Mouse (Mus musculus): ENCODE results near the gene Barx2. TPM values are rescaled to one million over a fixed set of nuclear protein-coding genes. Genes with fewer than 3 reads are reported as not detected.
"Not testable (repeated sequence)": the region's sequence is repeated elsewhere in the genome, so short reads cannot be mapped to it uniquely, and the experiment has no call there.

The Barx2 gene
- polyA plus RNA-seq (2012; rRNA removed): 1.4 and 1.6 TPM in 2 replicates

DNA sequence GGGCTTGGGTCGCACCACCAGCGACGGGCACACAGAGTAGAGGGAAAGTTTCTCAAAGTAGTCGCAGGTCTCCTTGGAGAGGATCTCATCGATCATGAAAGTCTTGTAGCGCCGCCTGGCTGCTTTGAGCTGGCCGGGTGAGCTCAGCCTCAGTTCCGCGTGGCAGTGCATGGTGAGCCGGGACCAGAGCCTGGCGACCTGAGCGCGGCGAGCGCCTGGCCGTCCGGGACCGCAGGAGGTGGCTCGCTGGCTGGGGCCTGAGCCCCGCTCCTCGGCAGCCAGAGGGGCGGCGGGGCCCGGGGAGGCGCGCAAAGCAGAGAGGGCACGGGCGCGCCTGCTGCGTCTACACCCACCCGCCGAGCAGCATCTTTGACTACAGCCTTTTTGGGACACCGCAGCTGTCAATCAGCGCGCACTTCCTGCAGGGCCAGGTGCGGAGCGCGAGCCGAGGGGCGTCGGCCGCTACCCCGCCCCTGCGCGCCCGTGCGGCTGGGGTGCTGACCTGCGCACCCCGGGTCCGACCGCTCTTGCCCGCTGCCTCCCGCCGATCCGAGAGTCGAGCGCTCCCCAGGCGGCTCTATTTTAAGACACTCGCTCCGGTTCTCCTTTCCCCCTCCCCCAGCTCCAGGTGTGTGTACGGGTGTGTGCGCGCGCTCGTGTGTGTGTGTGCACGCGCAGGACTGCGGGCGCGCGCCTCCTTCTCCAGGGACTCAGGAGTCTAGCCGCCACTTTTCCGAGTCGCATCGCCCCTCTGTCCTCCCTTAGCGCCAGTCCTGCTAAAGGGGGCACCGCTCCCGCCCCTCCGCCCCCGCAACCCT lies at the start of gene Barx2:
TSS of gene Barx2 (minus strand) at position 542 of the 818 bp plus-strand sequence.
- DNase-seq (ENCODE audit: extremely low spot score in 1 of 2, low spot score in 1 of 2): peak; percentile 43 to 75

DNA sequence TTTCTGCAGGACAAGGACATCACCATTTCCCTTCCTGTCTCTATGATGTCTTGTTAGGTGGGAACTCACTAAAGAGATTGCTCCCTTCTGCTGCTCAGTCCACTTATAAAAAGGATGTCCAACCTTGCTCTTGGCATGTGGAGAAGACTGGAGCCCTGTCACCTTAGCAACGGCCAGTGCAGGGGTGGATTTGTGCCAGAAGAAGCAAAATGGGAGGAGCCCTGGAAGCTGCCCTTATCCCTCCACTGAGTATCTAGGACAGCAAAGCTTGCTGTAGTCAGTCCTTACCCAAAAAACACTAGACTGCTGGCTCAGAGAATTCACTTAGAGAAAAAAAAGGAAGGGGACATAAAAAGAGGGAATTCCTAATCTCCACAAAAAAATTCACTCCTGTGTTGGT lies 49.0 kb upstream of the Barx2 start:
- no peak for DNase-seq (ENCODE audit: extremely low spot score in 1 of 2, low spot score in 1 of 2)

DNA sequence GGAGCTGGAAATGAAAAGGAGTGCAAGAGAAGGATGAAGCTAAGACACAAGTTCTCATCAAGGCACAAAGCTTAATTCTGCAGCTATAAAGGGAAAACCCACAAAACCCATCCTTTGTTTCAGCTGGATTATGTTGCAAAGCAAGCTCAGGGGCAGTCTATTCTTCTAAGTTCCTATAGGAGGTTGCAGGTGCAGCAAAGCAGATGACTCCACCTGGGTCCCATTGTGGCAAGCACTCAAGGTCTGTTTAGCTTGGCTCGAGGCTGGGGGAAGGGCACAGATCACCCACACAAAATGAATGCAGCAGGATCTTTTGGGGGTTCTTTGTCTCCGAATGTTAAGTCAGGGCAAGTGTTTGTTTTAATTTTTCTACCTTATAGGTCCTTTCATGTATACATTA lies 47.2 kb upstream of the Barx2 start:
- DNase-seq (ENCODE audit: extremely low spot score in 1 of 2, low spot score in 1 of 2): no peak

DNA sequence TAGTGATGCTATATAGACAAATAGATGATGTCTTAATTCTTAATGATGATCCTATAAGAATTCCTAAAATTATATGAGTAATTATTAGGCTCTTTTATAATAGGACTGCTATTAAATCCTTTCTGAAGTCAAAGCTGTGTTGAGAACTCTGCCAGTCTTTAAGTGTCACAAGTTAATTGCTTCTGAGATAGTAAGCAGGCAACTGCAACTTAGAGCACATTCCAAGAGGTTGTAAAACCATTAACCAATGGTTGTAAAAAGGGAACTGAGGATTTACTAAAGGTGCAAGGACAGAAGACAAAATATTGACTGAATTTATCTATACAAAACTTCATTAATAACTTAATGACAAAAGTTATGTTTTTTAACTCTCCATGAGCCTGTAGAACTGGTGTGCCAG lies 44.9 kb upstream of the Barx2 start:
- no peak for DNase-seq (ENCODE audit: extremely low spot score in 1 of 2, low spot score in 1 of 2)

DNA sequence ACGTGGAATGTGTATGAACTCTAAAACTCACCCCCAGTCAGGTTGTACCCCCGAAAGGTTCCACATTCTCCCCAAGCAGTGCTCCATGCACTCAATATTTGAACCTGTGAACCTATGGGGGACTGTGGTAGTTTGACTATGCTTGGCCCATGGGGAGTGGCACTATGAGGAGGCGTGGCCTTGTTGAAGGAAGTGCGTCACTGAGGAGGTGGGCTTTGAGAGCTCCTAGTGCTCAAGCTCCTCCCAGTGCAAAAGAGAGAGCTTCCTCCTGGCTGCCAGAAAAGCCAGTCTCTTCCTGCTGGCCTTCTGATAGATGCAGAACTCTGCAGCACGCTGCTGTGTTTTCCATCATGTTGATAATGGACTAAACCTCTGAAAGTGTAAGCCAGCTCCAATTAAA lies 37.2 kb upstream of the Barx2 start:
- DNase-seq (ENCODE audit: extremely low spot score in 1 of 2, low spot score in 1 of 2): no peak

DNA sequence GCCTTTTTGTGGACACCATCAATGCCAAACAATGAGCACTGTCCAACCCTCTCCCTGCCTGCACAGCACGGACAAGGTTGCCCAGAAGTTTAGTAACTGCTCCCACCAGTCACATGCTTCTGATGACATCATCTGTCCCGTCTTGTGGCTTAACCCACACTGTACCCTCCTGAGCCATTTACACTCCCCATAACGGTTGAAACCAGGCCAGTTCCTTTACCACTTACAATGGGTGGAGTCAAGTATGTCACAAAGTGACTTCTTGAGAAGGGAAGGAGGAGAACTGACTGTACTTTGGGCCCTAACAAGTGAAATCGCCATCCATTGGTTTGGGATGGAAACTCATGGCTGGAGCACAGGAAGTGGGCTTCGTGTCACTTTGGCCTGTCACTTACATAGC lies 35.8 kb upstream of the Barx2 start:
- no peak for DNase-seq (ENCODE audit: extremely low spot score in 1 of 2, low spot score in 1 of 2)

DNA sequence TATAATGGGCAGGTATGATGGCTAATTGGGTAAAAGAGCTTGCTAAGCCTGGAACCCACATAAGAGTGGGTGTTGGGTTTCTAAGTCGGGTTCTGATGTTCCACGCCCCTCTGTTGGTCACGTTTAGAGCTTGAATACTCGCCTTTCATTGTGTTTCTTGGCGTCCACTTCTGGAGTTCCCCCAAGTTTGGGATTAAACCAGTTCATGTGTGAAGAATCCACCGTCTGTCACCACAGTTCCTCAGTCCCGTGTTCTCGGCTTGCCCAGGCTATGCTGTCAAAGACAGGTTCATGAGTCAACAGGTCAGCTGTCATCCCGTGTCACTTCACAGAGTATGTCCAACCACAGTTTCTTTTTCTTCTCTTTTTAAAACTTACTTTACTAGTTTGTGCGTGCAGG lies 33.8 kb upstream of the Barx2 start:
- no peak for DNase-seq (ENCODE audit: extremely low spot score in 1 of 2, low spot score in 1 of 2)

DNA sequence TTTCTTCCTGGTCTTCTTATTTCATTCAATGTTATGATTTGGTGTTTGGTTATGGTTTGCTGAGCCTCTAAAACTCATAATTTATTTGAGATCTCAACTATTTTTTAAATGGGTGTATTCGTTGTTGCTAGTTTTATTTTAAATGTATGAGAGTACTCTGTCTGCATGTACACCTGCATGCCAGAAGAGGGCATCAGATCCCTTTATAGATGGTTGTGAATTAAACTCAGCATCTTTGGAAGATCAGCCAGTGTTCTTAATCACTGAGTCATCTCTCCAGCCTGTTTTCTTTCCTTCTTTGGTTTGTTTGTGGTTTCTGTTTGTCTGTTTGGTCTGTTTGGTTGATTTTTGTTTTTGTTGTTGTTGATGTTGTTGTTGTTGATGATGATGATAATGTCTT lies 29.1 kb upstream of the Barx2 start:
- DNase-seq (ENCODE audit: extremely low spot score in 1 of 2, low spot score in 1 of 2): peak in 1 of 2 experiments; percentile 12

DNA sequence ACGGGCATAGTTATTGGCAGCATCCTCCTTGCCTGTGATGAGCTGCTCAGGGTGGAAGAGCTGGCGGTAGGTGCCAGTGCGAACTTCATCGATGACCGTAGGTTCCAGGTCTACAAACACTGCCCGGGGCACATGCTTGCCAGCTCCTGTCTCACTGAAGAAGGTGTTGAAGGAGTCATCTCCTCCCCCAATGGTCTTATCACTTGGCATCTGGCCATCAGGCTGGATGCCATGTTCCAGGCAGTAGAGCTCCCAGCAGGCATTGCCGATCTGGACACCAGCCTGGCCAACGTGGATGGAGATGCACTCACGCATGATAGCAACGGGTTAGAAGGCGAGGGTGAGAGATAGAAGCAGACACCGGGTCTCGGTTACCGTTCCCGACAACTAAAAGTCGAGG lies 23.2 kb upstream of the Barx2 start:
- not testable (repeated sequence) for DNase-seq (ENCODE audit: extremely low spot score in 1 of 2, low spot score in 1 of 2)

DNA sequence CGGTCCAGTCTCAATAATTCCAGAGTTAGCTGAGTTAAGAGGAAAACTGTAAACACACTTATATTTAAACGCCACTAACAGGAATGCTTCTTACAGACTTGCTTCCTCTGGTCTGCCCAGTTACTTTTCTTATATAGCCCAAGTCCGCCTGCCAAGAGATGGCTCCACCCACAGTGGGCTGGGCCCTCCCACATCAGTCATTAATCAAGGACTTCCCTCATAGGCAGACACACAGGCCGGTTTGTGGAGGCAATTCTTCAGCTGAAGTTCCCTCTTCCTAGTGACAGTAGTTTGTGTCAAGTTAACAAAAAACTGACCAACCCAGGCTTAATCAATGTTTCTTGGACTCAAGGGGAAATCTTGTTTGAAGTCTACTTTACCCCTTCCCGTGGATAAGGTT lies 18.4 kb upstream of the Barx2 start:
- DNase-seq (ENCODE audit: extremely low spot score in 1 of 2, low spot score in 1 of 2): no peak

DNA sequence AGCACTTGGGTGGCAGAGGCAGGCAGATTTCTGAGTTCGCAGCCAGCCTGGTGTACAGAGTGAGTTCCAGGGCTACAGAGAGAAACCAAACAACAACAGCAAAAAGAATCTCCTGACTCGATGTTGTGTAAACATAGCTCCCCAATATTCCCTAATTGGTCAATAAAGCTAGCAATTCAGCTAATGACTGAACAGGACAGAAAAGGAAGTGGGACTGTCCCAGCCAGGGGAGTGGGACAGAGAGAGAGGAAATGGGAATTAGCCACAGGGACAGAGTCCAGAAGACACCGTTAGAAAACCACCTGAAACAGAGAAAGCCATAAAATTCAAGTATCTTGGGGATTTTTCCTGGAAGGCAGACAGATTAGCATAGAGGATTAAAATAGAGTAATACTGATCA lies 18.0 kb upstream of the Barx2 start:
- no peak for DNase-seq (ENCODE audit: extremely low spot score in 1 of 2, low spot score in 1 of 2)

DNA sequence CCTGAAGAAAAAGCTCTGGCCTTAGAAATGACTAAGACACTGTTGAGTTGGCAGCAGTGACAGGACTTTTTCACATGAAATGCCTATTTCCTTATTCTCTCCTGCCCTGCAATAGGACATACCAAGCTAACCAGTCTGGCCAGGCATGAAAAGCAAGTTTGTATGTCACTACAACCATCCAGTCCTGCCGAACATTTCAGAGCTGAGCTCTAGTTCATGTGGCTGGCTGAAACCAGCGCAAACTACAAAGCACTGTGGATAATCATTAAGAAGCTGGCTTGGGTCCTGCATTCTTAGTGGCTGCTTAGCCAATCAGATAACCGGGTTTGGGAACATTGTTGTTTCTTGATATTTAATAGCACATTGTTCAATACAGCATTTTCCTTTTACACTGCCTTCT lies 13.5 kb upstream of the Barx2 start:
- DNase-seq (ENCODE audit: extremely low spot score in 1 of 2, low spot score in 1 of 2): no peak

DNA sequence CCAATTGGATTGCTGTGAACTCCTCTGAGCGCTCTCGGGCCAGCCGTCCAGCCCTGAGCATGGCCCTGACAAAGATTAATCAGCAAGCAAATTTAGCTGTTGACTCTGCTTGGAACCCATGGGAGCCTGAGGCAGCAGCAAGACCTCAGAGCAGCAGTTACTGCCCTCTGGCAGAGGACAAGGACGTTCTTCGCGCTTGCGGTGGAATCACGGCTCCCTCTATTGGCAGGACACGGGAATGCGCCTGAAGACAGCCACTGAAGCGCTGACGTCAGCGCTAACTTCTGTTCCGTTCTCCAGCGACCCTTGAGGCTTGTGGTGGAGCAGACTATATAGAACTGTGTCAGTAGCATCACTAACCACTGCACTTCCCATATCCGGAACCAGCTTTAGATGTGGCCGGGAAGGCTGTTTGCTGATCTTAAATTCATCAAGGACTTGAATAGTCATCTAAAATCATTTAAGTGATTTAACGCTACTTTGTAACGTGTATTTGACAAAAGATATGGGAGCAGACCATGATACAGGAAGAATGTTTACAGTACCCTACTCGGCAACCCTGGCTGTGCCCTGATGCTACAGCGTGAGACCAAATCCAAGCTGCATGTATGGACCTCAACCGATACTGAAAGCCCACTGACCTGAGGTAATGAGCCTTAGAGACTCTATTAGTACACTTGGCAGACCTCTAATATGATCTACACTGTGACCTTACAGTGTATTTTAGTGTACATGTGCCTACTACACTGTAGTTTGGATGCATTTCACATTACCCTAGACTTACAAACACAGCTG lies 12.8 kb upstream of the Barx2 start:
- DNase-seq (ENCODE audit: extremely low spot score in 1 of 2, low spot score in 1 of 2): peak; percentile 33 to 91

DNA sequence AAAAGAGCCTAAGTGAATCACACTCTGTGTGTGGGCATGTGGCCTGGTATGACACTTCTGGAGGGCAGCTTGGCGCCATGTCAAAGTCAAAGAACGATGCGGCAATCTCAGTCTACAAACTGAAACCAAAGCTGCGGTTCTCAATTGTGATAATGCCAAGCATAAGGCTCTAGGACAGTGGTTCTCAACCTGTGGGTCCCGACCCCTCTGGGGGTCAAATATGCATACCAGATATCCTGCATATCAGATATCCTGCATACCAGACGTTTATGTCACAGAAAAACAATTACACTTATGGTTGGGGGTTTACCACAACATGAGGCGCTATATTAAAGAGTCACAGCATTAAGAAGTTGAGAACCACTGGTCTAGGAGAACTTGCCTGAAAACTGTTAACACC lies 10.3 kb upstream of the Barx2 start:
- DNase-seq (ENCODE audit: extremely low spot score in 1 of 2, low spot score in 1 of 2): no peak

DNA sequence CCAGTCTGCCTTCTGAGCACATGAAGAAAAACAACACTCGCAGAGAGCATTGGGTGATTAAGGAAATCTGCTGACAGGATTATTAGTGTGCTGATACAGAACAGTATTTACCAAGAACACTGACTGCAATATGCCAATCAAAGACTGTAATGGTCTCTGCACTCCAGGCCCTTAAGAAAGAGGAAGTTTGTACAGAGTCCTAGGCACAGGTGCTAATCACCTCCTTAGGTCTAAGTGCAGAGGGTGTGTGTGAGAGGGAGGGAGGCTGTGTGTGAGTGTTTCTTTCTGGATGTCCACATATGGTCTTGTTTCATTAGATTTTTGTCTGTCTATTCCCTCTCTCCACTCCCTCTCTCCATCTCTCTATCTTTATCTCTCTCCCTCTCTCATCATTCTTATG lies 6.5 kb upstream of the Barx2 start:
- DNase-seq (ENCODE audit: extremely low spot score in 1 of 2, low spot score in 1 of 2): no peak

DNA sequence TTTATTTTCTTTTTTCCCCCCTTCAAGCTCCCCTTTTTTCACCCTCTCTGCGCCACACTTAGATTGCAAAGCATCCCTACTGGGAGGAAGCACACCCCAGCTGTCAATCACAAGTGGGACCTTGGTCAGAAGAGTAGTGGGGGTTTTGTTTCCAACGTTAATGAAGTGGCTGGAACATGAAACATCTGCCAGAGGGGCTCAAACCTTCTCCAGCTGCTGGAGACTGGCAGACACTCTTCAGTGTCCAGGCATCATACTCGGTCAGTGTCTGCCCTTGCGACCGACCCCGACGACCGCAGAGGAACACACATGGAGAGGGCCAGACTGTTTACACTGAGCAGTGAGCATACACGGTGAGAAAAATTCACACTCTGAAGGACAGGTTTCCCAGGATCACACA lies 3.2 kb upstream of the Barx2 start:
- DNase-seq (ENCODE audit: extremely low spot score in 1 of 2, low spot score in 1 of 2): no peak

DNA sequence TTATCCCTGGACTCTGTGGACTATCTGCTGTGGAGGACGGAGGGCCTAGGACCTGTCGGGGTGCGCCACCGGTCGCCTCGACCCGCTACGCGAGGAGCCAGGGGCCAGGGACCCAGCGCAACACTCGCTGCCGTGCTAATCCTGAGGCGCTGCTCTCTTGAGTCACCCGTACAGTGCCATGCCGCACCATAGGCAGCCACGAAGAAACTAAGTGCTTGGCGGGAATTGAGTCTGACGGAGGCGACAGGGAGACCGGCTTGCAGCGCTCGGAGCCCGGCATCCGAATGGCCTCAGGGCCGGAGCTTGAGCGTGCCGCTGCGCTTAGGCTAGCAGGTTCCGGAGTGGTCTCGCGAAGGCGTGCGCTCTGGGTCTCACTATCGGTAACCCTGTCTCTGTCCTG lies 1.6 kb upstream of the Barx2 start:
- DNase-seq (ENCODE audit: extremely low spot score in 1 of 2, low spot score in 1 of 2): no peak

DNA sequence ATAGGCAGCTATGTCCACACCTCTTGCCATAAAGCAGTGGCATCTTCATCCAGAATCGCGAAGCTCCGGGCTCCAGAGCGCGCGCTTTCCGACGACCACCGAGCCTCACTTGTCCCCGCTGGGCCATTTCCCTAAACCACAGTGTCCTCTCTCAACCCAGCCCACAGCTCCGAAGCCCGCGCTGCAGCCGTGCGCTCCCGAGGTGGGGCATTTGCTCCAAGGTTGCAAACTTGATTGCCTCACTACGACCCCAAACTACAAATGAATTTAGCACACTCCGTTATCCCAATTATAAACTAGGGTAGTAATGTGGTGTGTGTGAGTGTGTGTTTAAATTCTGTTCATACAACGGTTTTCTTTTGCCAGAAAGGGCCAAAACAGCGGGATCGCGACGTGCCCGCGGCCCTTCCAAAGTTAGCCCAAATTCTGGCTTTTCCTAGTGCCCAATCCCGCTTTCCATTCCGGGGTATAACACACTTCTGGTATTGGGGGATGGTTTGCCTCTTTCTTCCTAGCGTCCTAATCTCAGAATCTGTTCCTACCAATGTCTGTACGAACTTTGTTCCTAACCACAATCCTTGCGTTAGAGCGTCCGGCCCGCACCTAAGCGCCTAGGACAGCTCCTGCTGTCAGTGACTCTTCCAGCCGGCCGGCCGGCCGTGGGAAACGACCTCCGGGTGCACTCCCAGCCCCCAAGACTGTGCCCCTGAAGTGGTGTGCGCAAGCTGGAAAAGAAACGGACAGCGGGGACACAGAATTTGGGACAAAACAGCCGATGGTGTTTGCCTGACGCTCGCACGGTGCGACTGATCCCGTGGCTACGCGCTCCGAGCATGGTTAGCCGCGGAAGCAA lies 703 bp upstream of the Barx2 start:
- DNase-seq (ENCODE audit: extremely low spot score in 1 of 2, low spot score in 1 of 2): no peak

DNA sequence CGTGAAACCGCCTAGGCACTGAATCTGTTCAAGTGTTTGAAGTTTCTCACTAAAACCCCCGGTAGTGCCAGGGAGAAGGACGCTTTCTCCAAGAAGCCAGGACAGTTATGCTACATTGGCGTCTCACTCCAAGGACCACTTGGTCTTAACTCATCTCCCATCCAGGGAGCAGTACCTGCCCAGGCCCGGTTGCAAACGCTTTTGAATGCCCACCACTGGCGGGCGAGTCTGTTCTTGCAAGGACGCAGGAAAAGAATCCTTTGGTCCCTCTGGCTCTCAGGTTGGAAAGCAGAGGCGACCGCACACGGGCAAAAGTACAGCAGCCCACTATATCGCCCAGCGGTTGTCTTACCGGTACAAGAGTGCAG lies 725 bp downstream of the Barx2 start:
- no peak for DNase-seq (ENCODE audit: extremely low spot score in 1 of 2, low spot score in 1 of 2)

DNA sequence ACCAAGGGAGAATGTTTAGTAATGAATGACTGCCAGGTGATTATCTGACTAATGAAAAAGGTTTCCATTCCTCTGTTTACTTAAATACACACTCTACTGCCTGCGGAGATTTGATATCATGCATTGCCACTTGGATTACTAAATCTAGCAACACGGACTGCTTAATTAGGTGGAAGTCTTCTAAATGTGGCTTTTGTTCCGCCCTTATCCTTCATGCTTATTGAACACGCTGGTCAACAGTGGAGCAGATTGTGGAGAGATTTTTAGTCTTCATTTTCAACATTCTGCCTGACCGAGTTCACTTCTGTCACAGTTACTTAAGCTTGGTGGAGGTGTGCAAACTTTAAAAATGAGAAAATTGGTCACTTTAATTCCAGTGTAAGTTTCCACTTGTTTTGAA lies 3.0 kb downstream of the Barx2 start:
- DNase-seq (ENCODE audit: extremely low spot score in 1 of 2, low spot score in 1 of 2): no peak

DNA sequence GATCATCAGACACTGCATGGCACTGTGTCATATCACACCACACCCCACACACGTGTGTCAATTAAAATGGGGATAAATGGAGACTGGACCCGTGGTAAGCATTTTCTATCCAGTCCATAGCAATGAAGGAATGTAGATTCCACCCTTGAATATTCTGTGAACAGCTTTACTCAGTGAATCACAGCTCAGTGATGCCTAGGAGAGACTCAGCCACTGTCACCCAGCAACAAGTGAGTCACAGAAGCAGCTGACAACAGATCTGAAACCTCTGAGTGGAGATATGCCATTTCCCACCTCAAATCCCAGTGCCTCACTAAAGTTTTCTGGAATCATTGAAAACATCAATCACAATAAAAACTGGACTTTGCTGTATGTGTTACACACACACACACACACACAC lies 11.5 kb downstream of the Barx2 start:
- DNase-seq (ENCODE audit: extremely low spot score in 1 of 2, low spot score in 1 of 2): no peak

Measured in frontal cortex, adult 2 months (tissue).